Mouse (Mus musculus) adrenal gland, adult 8-10 months (tissue): ENCODE measurements around the gene Prl7b1. TPM values are rescaled to one million over a fixed set of nuclear protein-coding genes. Genes with fewer than 3 reads are reported as not detected.

ENCODE experiments used
- DNase-seq: peaks from one replicate; pipeline ENCODE4 v3.0.0; 2022
- total RNA-seq, 4 experiments: library from RNA; stranded (reverse); gene quantifications; 2 replicates each; pipeline ENCODE4 v1.2.4; 2022

Prl7b1 gene
- total RNA-seq, result not detected

DNA sequence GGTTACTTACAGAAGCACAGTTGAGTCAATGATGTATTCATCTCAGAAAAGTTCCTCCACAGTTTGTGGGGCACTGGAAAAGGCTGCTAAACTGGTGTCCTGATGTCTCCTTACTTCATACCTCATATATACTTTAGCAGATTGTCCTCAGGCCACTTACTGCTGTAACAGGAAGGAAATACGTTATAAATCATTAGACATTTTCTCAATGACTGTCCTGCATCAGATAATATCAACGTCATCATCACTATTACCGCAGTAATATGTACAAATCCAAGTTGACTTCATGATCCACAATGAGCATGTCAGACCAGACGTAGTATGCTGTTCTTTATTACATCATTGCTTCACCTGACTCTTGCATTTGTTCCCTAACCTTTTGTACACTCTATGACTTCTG, at the start of gene Prl7b1:
TSS of gene Prl7b1 (minus strand) at position 101 of the 400 bp plus-strand sequence.
- DNase-seq, result no peak

GRCm38 (mm10) chr13:27642393-27642792, 32.0 kb upstream of the Prl7b1 start, which contains the start of gene Prl7a1:
TSS of gene Prl7a1 (minus strand) at chr13:27642493.
- no peak for DNase-seq

DNA sequence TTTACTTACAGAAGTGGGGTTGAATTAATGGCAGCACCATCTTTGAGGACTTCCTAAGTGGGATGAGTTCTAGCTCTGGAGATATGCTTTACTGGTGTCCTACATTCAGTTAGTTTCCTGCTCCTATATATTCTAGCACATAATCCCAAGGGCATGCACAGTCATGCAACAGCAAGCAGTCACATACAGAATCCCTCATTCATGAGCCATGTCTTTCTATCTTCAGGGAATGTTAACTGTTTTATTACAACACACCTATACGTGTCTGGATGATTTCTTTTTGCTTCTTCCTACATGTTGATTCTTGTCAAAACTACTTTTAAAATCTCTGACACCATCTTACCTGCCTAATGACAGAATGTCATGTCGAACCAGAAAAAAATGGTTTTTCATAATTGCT, 28.3 kb downstream of the Prl7b1 start, which contains the start of gene Prl8a1:
TSS of gene Prl8a1 (minus strand) at position 101 of the 400 bp plus-strand sequence.
- no peak for DNase-seq

DNA sequence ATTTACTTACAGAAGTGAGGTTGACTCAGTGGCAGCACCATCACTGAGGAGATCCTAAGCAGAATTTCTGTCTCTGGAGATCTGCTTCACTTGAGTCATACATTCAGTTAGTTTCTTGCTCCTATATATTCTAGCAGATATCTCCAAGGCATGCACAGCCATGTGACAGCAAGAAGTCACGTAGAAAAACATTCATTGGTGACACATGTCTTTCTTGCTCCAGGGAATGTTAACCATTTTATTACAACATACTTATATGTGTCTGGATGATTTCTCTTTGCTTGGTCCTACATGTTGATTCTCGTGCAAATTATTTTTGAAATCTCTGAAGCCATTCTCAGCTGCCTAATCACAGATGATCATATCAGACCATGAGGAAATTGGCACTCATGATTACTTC, 45.9 kb downstream of the Prl7b1 start, which contains the start of gene Prl8a9:
TSS of gene Prl8a9 (minus strand) at position 101 of the 400 bp plus-strand sequence.
- DNase-seq, result no peak

DNA sequence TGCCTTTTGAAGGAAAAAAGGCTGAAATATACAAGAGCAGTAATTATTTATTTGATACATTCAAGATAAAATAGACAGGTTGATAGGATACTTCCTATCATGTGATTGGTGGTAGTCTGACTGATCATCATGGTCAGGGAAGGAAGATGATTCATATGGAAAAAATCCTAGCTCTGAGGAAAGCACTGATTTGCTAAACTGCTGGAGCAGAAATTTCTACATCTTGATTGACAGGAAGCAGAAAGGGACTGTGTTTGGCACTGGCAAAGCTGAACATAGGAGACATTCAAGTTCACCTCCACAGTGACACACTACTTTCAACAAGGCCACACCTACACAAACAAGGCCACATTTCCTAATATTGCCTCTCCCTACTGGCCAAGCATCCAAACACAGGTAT, 57.0 kb downstream of the Prl7b1 start:
- DNase-seq, result no peak

Other genes with a start within 250 kb of the Prl7b1 start
- gene Prl2b1, start 219.7 kb downstream of the Prl7b1 start, total RNA-seq, result not detected
- not detected for gene Prl8a6, start 171.9 kb downstream of the Prl7b1 start, total RNA-seq
- not detected for gene Prl8a8, start 97.4 kb downstream of the Prl7b1 start, total RNA-seq
- gene Prl8a9, start 46.0 kb downstream of the Prl7b1 start, total RNA-seq, result not detected
- gene Prl8a1, start 28.4 kb downstream of the Prl7b1 start, total RNA-seq, result not detected
- not detected for gene Prl7a1, start 31.9 kb upstream of the Prl7b1 start, total RNA-seq
- gene Prl7a2, start 57.5 kb upstream of the Prl7b1 start, total RNA-seq, result not detected
- gene Prl7d1, start 106.2 kb upstream of the Prl7b1 start, total RNA-seq, result not detected
- gene Prl7c1, start 170.2 kb upstream of the Prl7b1 start, total RNA-seq, result not detected
- gene Prl2a1, start 191.1 kb upstream of the Prl7b1 start, total RNA-seq, result not detected
- gene Prl2c1, start 238.8 kb upstream of the Prl7b1 start, total RNA-seq, result not detected